Mouse (Mus musculus) yolk sac, embryonic 10.5 days (tissue): ENCODE data around the gene Krtap5-2.
"Not testable (repeated sequence)": the region's sequence is repeated elsewhere in the genome, so short reads cannot be mapped to it uniquely, and the experiment has no call there.

ENCODE experiments used
- DNase-seq: peaks from one replicate; pipeline ENCODE4 v3.0.0-alpha.2; 2017; ENCODE audit warnings: low spot score

Krtap5-2 gene

DNA sequence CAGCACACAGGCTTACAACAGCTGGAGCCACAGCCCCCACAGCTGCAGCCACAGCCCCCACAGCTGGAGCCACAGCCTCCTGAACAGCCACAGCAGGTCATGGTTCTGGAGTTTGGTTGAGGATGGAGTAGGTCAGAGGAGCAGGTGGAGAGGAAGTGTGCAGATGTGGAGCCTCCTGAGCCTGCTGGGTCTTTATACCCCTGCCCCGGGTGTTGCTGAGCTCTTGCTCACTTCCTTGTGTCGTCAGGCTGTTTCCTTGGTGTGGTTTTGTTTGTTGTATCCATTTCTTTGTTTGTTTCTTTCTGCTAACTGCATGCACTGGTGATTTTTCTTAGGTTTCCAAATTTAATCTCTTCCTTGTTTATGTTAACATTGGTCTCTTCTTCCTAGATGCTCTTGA, 39.9 kb downstream of the Krtap5-2 start, which contains the start of gene Gm39115:
Gm39115 (minus strand) TSS at position 101 of the 400 bp plus-strand sequence.
- not testable (repeated sequence) for DNase-seq

- DNase-seq = no peak
Measured at GRCm38 (mm10) chr7:142134206-142134995, 41.4 kb downstream of the Krtap5-2 start.

GRCm38 (mm10) chr7:142128843-142129242, 47.0 kb downstream of the Krtap5-2 start:
- DNase-seq = no peak
